Mouse (Mus musculus) gastrocnemius, postnatal 10 days (tissue): ENCODE measurements around the gene Dclk2. TPM values are rescaled to one million over a fixed set of nuclear protein-coding genes. Genes with fewer than 3 reads are reported as not detected.
A peak's percentile ranks its signal among the peaks of the same experiment; 100 is the strongest.

ENCODE experiments used
- DNase-seq: peaks from one replicate; pipeline ENCODE4 v3.0.0; 2021; ENCODE audit warnings: mixed read lengths
- total RNA-seq, 2 experiments: library from RNA; stranded (reverse); gene quantifications; 2 replicates each; pipeline ENCODE4 v1.2.3; 2021

Gene Dclk2
- total RNA-seq, 2 experiments from 2014 or later: 3.7 to 6.2 TPM

- DNase-seq: no peak
Observed at GRCm38 (mm10) chr3:86844804-86845481, 75.7 kb downstream of the Dclk2 start.

- no peak for DNase-seq
Observed at GRCm38 (mm10) chr3:86842461-86842860, 78.2 kb downstream of the Dclk2 start.

GRCm38 (mm10) chr3:86839606-86840005 is 81.0 kb downstream of the Dclk2 start:
- no peak for DNase-seq

- no peak for DNase-seq
Observed at GRCm38 (mm10) chr3:86837386-86837785, 83.3 kb downstream of the Dclk2 start.

- DNase-seq: no peak
Observed at GRCm38 (mm10) chr3:86835180-86835579, 85.5 kb downstream of the Dclk2 start.

- DNase-seq: no peak
Observed at GRCm38 (mm10) chr3:86834341-86834740, 86.3 kb downstream of the Dclk2 start.

- no peak for DNase-seq
Observed at GRCm38 (mm10) chr3:86832591-86833267, 87.9 kb downstream of the Dclk2 start.

- no peak for DNase-seq
Observed at GRCm38 (mm10) chr3:86832115-86832514, 88.5 kb downstream of the Dclk2 start.

- DNase-seq: no peak
Observed at GRCm38 (mm10) chr3:86827506-86827905, 93.1 kb downstream of the Dclk2 start.

GRCm38 (mm10) chr3:86821383-86821782 is 99.3 kb downstream of the Dclk2 start:
- no peak for DNase-seq

- DNase-seq: no peak
Observed at GRCm38 (mm10) chr3:86820344-86820743, 100.3 kb downstream of the Dclk2 start.

- DNase-seq: no peak
Observed at GRCm38 (mm10) chr3:86819372-86819771, 101.3 kb downstream of the Dclk2 start.

GRCm38 (mm10) chr3:86818001-86818585 is 102.6 kb downstream of the Dclk2 start:
- DNase-seq: no peak

GRCm38 (mm10) chr3:86812689-86813088 is 108.0 kb downstream of the Dclk2 start:
- peak; percentile 74 for DNase-seq

GRCm38 (mm10) chr3:86810908-86811307 is 109.7 kb downstream of the Dclk2 start:
- no peak for DNase-seq

GRCm38 (mm10) chr3:86809646-86810045 is 111.0 kb downstream of the Dclk2 start:
- no peak for DNase-seq

- DNase-seq: no peak
Observed at GRCm38 (mm10) chr3:86809199-86809598, 111.5 kb downstream of the Dclk2 start.

- peak; percentile 48 for DNase-seq
Observed at GRCm38 (mm10) chr3:86807750-86808467, 112.7 kb downstream of the Dclk2 start.

GRCm38 (mm10) chr3:86806834-86807233 is 113.8 kb downstream of the Dclk2 start:
- no peak for DNase-seq

- no peak for DNase-seq
Observed at GRCm38 (mm10) chr3:86804265-86804664, 116.4 kb downstream of the Dclk2 start.

GRCm38 (mm10) chr3:86802825-86803224 is 117.8 kb downstream of the Dclk2 start:
- no peak for DNase-seq

GRCm38 (mm10) chr3:86800841-86801240 is 119.8 kb downstream of the Dclk2 start:
- no peak for DNase-seq

GRCm38 (mm10) chr3:86799041-86799440 is 121.6 kb downstream of the Dclk2 start:
- no peak for DNase-seq
